Mouse (Mus musculus) kidney, adult 2 months (tissue): ENCODE results near the gene Zfp971. TPM values are rescaled to one million over a fixed set of nuclear protein-coding genes. Genes with fewer than 3 reads are reported as not detected.
"Not testable (repeated sequence)": the region's sequence is repeated elsewhere in the genome, so short reads cannot be mapped to it uniquely, and the experiment has no call there.

Source experiments
- DNase-seq: peaks from one replicate; pipeline ENCODE4 v3.0.0; 2021
- H3K27ac ChIP-seq: fragments of 200-500 bp; 2 replicates; pipeline ENCODE4 v1.5.1; 2012; ENCODE audit warnings: low read depth, low read length, control low read depth, inconsistent platforms; ENCODE audit not compliant: insufficient read depth
- H3K27me3 ChIP-seq: fragments of 200-500 bp; replicated peaks from 2 replicates; pipeline ENCODE4 v1.6.1; 2012; ENCODE audit warnings: mild to moderate bottlenecking, moderate library complexity, low read length, inconsistent platforms; ENCODE audit not compliant: control insufficient read depth, insufficient read depth
- H3K36me3 ChIP-seq: fragments of 200-500 bp; 2 replicates; pipeline ENCODE4 v1.6.1; 2012; ENCODE audit warnings: mild to moderate bottlenecking, moderate library complexity, low read length, inconsistent platforms; ENCODE audit not compliant: control insufficient read depth, insufficient read depth
- H3K4me1 ChIP-seq: fragments of 200-500 bp; 2 replicates; pipeline ENCODE4 v1.6.1; 2011; ENCODE audit warnings: low read length; ENCODE audit not compliant: control insufficient read depth, insufficient read depth
- H3K4me3 ChIP-seq: fragments of 200-500 bp; 2 replicates; pipeline ENCODE4 v1.5.1; 2011; ENCODE audit warnings: mild to moderate bottlenecking, low read depth, low read length, control low read depth; ENCODE audit not compliant: insufficient read depth
- CTCF ChIP-seq: fragments of 200-500 bp; conservative IDR thresholded peaks from 2 replicates; pipeline ENCODE4 v1.5.1; 2011; ENCODE audit warnings: low read depth, mild to moderate bottlenecking, control low read depth, low read length, moderate library complexity, mixed read lengths; ENCODE audit not compliant: insufficient read depth, insufficient read length
- POLR2A ChIP-seq: fragments of 200-500 bp; IDR thresholded peaks from one replicate; pipeline ENCODE4 v1.6.1; 2011; ENCODE audit warnings: low read depth, low read length, control low read depth
- WGBS: fragments of 180-500 bp; shearing (Covaris S2); methylation state at CpG from one replicate; pipeline ENCODE4 v1.1.7; 2018; 5-methylcytosine and 5-hydroxymethylcytosine counted together
- polyA plus RNA-seq: library from polyadenylated mRNA; depleted of rRNA; stranded (reverse); fragments of >200 nt; gene quantifications from 2 replicates; pipeline ENCODE4 v1.2.3, GENCODE M21; 2012; rRNA removed

Gene Zfp971
- polyA plus RNA-seq: 1.3 and 1.7 TPM in 2 replicates

- WGBS: 1% methylated on average over 14 of the region's 15 CpGs
- H3K27ac ChIP-seq: peak within 1 kb of the TSS; percentile 79
- not testable (repeated sequence) for H3K27me3 ChIP-seq, H3K36me3 ChIP-seq, H3K4me1 ChIP-seq
- DNase-seq: peak; percentile 86
- peak within 1 kb of the TSS; percentile 75 for H3K4me3 ChIP-seq
Measured at GRCm38 (mm10) chr2:178023011-178023611, at the start of gene Zfp971. Zfp971 (plus strand) TSS chr2:178023284.

GRCm38 (mm10) chr2:177974814-177975213, 48.3 kb upstream of the Zfp971 start:
- 73% methylated on average over 7 of the region's 7 CpGs for WGBS

GRCm38 (mm10) chr2:178019486-178019885, 3.6 kb upstream of the Zfp971 start:
- 90% methylated on average over 3 of the region's 3 CpGs for WGBS
- DNase-seq, H3K4me1 ChIP-seq: not testable (repeated sequence)

More at GRCm38 (mm10) chr2:177974814-177975213, 48.3 kb upstream of the Zfp971 start:
- not testable (repeated sequence) for H3K4me3 ChIP-seq, H3K4me1 ChIP-seq, H3K27me3 ChIP-seq, H3K36me3 ChIP-seq, DNase-seq, H3K27ac ChIP-seq

GRCm38 (mm10) chr2:178020773-178021172, 2.3 kb upstream of the Zfp971 start:
- H3K27ac ChIP-seq, H3K4me3 ChIP-seq, H3K27me3 ChIP-seq, H3K4me1 ChIP-seq, H3K36me3 ChIP-seq, DNase-seq: not testable (repeated sequence)
- 72% methylated on average over 8 of the region's 8 CpGs for WGBS

More at GRCm38 (mm10) chr2:178019486-178019885, 3.6 kb upstream of the Zfp971 start:
- not testable (repeated sequence) for H3K27me3 ChIP-seq, H3K4me3 ChIP-seq, H3K36me3 ChIP-seq, H3K27ac ChIP-seq

- H3K27me3 ChIP-seq, H3K36me3 ChIP-seq, H3K27ac ChIP-seq, H3K4me1 ChIP-seq: not testable (repeated sequence)
- WGBS: 6% methylated on average over 2 of the region's 2 CpGs
- peak; percentile 29 for DNase-seq
- H3K4me3 ChIP-seq: peak overlapping the region; percentile 75
Measured at GRCm38 (mm10) chr2:178023861-178024260, 777 bp downstream of the Zfp971 start.

- DNase-seq: peak; percentile 66
- not testable (repeated sequence) for H3K27me3 ChIP-seq, H3K36me3 ChIP-seq, H3K4me3 ChIP-seq, H3K4me1 ChIP-seq, H3K27ac ChIP-seq
- WGBS: 70% methylated on average over 3 of the region's 3 CpGs
Measured at GRCm38 (mm10) chr2:178027601-178028000, 4.5 kb downstream of the Zfp971 start.

GRCm38 (mm10) chr2:178058195-178058594, 35.1 kb downstream of the Zfp971 start:
- Histone ChIP-seq H3K4me3 (no peak overlapping the region), H3K27ac (no peak overlapping the region), H3K36me3 (no peaks in the 10 kb centered on the region), H3K27me3 (no peaks in the 10 kb centered on the region), H3K4me1 (no peaks in the 10 kb centered on the region)
- peak; percentile 67 for DNase-seq
- 3% methylated on average over 1 of the region's 1 CpGs for WGBS
- TF ChIP-seq POLR2A: no peak
- TF ChIP-seq CTCF: peak; percentile 51

GRCm38 (mm10) chr2:178078166-178078717, 55.2 kb downstream of the Zfp971 start, which contains the start of gene Zfp931:
Zfp931 (minus strand) TSS chr2:178078476.
- not testable (repeated sequence) for H3K4me1 ChIP-seq, H3K27ac ChIP-seq, H3K36me3 ChIP-seq, H3K27me3 ChIP-seq
- peak; percentile 49 for DNase-seq
- 0% methylated on average over 4 of the region's 14 CpGs for WGBS
- H3K4me3 ChIP-seq: peak within 1 kb of the TSS; percentile 49

Other genes starting within 250 kb of the Zfp971 start
- gene Gm14325, start 182.9 kb upstream of the Zfp971 start, polyA plus RNA-seq: 11.7 and 12.6 TPM in 2 replicates
- gene Gm14327, start 126.2 kb upstream of the Zfp971 start, polyA plus RNA-seq: 0.38 and 0.94 TPM in 2 replicates
- gene Zfp972, start 97.7 kb upstream of the Zfp971 start, polyA plus RNA-seq: 0.17 TPM in 1 of 2 replicates, not detected in the other
- 2.9 and 3.8 TPM in 2 replicates for gene Gm14326, start 66.0 kb upstream of the Zfp971 start, polyA plus RNA-seq
- 2.3 and 3.2 TPM in 2 replicates for gene Zfp931, start 55.2 kb downstream of the Zfp971 start, polyA plus RNA-seq
- 0.05 and 0.17 TPM in 2 replicates for gene Phactr3, start 95.7 kb downstream of the Zfp971 start, polyA plus RNA-seq